Mouse (Mus musculus) testis, adult 2 months (tissue): ENCODE measurements around the gene Cdv3.

Experiments
- CTCF ChIP-seq: fragments of 200-500 bp; IDR thresholded peaks from 2 replicates; pipeline ENCODE4 v1.5.1; 2012; ENCODE audit warnings: low read depth, mild to moderate bottlenecking, inconsistent platforms, low read length, moderate library complexity; ENCODE audit not compliant: control insufficient read depth, insufficient read depth, insufficient replicate concordance
- POLR2A ChIP-seq: fragments of 200-500 bp; IDR thresholded peaks from 2 replicates; pipeline ENCODE4 v1.6.1; 2012; ENCODE audit warnings: low read depth, mild to moderate bottlenecking, inconsistent platforms, low read length, moderate library complexity; ENCODE audit not compliant: control insufficient read depth

- TF ChIP-seq POLR2A (no peak), CTCF (no peak)
Observed at GRCm38 (mm10) chr9:103382989-103383388, 17.3 kb upstream of the Cdv3 start.
